Mouse (Mus musculus): ENCODE measurements around the gene Slc16a9.
"Not testable (repeated sequence)": the region's sequence is repeated elsewhere in the genome, so short reads cannot be mapped to it uniquely, and the experiment has no call there.

Slc16a9 gene

DNA sequence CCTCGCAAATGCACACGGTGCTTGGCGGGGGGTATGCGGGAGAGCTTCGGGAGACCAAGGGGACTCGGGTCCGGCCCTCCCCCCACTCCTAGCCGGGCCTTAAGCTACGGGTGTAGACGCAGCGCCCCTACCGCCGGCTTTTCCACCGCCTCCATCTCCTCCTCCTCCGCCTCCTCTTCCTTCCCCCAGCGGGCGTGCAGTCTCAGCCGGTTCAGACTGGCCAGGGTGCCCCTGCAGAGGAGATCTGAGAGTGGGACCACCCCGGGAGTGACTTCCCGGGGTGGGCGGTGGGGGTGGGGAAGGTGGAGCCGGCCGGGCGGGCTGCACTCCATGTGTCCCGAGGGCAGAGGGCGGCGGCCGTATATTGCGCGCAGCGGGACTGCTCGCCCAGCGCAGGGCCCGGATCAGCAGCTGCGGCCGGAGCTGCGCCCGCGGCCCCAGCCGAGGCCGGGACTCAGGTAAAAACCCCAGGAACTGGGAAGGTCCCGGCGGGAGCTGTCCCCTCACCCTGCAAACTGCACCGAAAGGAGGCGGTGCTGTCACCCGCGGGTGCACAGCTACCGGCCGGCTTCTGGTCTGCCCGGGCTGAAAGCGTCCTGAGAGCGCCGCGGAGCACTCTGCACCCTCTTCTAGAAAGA is at the start of gene Slc16a9:
Gene Slc16a9, plus strand, starts transcription at position 180 of the 638 bp plus-strand sequence.
- DNase-seq (ENCODE audit: low read depth, low spot score): no peak

DNA sequence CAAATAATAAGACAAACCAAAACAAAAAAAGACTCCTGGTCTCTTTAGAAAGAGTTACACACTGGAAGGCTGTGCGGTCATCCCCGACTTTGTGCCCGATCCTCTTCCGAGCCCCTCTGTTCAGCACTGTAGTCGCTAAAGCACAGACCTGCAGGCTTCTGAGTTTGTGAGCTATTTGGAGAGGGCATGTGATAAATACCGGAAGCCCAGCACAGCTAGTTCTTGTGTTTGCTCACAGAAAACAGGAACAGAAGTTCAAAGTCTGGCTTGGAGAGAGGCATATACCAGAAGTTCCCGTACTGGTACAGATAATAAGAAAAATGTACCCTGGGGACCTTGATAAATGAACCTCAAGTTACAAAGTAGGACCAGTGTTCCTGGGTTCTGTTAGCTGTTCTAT is 49.6 kb upstream of the Slc16a9 start:
- DNase-seq (ENCODE audit: low read depth, low spot score): no peak

DNA sequence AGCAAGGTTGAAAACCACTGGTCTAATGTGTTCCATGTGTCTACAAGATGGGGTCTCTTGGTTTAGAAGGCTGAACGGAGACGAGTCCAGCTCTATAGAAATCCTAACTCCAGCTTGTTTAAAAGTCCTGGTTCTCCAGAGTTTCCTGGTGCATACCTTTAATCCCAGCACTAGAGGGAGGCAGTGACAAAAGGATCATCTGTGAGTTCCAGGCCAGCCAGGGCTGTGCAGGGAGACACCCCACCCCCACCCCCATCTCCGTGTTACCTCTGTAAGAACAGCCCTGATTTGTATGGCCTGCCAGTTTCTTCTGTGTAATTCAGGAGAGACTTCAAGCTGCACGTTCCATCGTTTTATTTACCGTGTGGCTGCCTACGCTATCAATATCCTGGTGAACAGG is 49.1 kb upstream of the Slc16a9 start:
- no peak for DNase-seq (ENCODE audit: low read depth, low spot score)

DNA sequence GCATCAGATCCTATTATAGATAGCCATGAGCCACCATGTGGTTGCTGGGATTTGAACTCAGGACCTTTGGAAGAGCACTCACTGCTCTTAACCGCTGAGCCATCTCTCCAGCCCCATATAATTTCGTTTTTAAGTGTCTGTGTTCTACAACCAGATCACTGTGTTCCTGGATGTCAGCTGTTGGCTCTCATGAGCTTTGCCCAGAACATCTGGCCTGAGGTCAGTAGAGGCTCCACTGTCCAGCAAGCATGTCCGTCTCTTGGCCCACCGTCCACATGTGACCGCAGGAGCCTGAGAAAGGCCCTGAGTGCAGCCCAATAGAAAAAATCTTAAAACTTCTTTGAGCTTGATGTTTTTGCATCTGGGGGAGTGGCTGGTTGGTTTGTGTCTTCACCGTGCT is 48.2 kb upstream of the Slc16a9 start:
- no peak for DNase-seq (ENCODE audit: low read depth, low spot score)

DNA sequence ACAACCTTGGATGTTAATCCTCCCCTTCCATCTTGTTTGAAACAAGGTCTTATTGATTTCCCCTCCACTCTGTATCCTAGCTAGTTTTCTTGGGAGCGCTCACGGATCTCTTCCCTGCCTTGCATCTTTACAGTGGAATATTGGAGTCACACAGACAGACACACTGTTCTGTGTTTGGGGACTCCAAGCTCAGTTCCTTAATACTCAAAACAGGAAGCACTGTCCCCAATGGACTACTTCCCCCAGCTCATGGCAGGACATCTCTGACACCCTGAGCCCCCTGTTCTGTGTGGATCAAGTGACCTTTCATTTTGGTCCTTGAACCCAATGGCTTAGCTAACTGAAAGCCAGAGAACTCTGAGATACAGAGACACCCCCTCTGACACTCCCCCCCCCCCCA is 47.3 kb upstream of the Slc16a9 start:
- DNase-seq (ENCODE audit: low read depth, low spot score): no peak

DNA sequence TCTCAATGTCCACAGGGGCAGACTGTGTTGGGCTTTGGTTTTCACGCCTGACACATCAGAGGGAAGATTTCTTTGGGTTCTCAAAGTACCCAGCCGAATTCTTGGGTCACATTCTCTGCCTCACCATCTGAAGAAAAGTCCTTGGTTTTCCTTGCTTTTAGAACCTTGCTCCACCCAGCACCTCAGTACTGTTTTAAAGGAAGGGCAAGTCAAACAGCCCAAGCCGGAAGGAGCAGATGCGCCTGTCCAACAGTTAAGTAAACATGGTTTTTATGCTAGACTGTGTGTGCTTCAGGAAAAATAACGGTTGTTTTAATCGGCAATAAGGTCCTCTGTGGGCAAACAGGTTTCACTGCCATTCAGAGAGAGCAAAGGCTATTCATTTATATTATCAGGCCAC is 46.9 kb upstream of the Slc16a9 start:
- no peak for DNase-seq (ENCODE audit: low read depth, low spot score)

DNA sequence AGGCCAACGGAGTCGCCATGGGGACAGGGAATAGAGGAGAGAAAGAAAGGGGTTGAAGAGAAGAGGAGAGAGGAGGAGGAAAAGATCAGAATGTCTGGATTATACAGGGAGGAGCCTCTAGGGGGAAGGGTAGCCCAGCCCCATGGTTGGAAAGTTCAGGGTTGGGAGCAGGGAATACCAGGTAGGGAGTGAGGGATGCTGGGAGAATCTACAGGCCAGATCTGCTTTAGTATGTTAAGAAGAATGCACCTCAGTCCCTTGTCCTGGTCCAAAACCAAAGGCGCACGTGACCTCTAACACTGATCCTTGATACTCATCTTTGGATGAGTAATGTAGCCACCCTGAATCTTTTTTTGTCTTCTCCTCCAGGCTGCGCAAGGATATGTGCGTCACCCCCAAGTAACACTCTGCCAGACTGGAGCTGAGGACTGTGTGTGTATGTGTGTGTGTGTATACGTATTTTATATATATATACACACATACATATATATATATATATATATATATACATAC is 45.9 kb upstream of the Slc16a9 start:
- DNase-seq (ENCODE audit: low read depth, low spot score): no peak

DNA sequence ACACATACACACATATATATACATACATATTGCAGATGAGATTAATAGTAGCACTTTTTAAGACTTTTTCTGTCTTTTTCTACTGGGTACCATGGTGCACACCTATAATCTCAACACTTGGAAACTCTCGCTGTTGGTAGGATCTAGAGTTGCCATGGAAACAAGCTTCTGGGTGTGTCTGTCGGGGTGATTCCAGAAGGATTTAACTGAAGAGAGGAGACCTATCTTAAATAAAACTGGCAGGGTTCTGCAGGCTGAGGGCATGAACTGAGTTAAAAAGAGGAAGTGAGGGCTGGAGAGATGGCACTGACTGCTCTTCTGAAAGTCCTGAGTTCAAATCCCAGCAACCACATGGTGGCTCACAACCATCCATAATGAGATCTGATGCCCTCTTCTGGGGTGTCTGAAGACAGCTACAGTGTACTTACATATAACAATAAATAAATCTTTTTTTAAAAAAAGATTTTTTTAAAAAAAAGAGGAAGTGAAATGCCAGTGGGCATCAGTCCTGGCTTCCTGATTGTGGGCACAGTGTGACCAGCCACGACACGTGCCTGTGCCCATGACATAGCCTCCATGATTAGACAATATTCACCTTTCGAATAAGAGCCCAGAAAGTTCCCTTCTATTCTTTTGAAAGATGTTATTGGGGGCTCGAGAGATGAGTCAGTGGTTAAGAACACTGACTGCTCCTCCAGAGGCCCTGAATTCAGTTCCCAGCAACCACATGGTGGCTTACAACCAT is 45.3 kb upstream of the Slc16a9 start:
- no peak for DNase-seq (ENCODE audit: low read depth, low spot score)

DNA sequence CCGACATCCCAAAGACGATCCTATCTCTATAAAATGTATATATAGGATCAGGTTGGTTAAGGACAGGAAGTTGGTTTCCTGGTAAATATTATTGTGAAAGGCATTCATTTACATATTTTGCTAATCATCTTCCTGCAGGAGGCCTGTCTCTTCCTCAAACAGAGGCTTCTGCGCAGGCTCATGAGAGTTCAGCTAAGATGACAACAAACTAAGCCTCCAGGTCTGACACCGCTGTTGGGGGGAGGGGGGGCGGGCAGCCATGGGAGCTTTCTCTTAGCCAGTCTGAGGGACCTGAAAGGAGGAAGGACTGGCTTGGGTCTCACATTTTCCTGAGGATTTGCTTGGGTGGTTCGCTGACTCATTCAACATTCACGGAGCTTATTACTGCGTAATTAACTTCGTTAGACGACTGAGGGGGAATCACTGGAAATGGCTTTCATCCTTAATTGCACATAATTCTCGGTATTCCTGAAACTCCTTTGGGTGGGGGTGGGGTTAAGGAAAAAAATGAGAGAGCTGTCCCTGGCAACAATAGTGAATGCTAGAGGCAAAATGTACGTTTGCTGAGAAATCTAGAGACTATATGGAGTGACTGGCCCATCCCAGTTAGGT is 43.9 kb upstream of the Slc16a9 start:
- DNase-seq (ENCODE audit: low read depth, low spot score): no peak

DNA sequence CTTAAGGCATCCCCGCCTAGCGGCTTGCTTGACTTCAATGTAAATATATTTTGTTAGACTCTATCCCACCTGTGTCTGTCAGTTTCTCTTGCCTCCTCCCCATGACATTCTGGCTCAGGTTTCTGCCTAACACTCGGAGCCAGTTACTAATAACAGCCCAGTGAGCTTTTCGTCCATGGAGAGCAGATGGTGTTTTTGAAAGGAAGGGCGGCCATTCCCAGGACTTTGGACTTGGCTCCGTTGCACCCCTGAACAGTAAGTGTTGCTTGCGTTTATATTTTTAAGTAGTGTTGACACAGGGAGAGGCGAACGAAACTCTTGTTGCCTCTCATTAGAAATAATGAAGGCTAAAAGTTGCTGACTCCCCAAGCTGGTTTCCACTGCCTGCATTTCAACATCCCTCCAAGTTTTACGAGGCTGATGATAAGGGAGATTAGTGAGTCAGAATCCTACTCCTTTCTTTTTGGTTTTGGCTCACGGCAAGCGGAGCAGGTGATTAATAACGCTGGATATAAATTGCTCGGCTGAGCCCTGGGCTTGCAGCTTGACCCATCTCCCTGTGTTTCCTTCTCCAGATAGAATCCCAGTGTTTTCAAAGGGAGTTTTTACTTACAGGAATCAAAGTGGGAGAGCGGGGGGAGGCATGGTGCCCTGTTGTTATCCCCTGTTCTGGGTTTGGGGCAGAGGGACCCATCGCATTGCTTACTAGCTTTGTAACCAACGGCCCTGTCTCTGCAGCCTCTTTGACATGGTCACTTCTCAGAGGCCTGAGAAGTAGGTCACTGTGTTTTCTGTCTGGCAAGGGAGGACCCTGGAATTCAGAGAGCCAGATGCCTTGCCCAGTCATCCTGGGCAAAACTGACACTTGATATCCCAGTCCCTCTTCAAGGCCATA is 40.1 kb upstream of the Slc16a9 start, which contains the start of gene Mrln:
Gene Mrln, plus strand, starts transcription at position 160 of the 895 bp plus-strand sequence.
- DNase-seq (ENCODE audit: low read depth, low spot score): no peak

DNA sequence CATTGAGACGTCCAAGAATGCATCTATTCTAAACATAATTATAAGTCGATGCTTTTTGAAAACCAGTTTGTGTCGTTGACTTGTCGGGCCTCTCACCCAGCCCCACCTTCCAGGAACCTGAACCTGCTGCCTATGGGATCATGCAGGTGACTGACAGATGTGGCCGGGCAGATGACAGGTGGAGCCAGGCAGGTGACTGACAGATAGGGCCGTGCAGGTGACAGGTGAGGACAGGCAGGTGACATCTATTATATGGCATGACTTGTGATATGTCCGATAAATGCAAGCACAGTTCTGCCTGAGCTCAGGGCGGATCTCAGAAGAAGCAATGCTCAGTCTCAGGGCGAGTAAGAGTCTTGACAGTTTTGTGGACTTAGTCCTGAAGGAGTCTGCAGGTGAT is 33.6 kb upstream of the Slc16a9 start:
- no peak for DNase-seq (ENCODE audit: low read depth, low spot score)

DNA sequence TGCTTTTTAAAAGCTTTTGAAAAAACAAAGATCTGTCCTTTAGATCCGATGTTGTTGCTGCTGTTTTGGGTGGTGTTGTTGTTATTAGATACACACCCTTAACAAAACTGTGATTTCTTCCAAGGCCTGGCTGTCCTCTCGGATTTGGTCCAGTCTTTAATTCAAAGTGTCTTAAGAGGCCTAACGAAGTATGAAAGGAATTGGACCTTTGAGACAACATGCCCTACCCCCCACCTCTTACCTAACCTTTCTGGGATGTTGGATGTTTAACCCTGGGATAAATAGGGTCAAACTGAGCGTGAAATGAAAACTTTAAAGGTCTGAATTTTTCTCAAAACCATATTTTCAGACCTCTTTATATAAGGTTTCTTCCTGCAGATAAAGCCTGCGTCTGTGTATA is 23.9 kb upstream of the Slc16a9 start:
- no peak for DNase-seq (ENCODE audit: low read depth, low spot score)

DNA sequence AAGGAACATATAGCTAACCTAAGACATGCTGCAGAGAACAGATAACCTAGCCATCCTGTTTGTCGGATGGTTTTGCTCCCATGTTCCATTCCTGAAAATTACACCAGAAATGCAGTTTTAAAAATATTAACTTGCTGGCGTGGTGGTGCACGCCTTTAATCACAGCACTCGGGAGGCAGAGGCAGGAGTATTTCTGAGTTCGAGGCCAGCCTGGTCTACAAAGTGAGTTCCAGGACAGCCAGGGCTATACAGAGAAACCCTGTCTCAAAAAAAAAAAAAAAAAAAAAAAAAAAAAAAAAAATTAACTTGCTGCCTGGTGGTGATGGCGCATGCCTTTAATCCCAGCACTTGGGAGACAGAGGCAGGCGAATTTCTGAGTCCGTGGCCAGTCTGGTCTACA is 22.7 kb upstream of the Slc16a9 start:
- DNase-seq (ENCODE audit: low read depth, low spot score): not testable (repeated sequence)

DNA sequence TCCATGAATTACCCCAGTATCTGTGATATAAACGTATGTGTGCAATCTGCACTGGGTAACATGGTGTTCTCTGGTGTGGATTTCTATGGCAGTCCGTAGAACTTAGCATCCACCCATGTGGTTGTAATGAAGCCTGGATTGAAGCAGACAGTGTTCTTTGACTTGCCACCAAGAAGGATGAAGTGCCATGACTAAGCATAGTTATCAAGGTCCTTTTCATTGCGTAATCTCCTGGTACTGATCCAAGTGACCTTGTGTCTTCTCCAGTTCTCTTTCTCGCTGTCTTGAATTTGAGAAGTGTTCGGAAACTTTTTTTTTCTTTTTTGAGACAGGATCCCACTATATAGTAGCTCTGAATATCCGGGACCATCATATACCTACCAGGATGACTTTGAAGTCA is 20.3 kb upstream of the Slc16a9 start:
- no peak for DNase-seq (ENCODE audit: low read depth, low spot score)

DNA sequence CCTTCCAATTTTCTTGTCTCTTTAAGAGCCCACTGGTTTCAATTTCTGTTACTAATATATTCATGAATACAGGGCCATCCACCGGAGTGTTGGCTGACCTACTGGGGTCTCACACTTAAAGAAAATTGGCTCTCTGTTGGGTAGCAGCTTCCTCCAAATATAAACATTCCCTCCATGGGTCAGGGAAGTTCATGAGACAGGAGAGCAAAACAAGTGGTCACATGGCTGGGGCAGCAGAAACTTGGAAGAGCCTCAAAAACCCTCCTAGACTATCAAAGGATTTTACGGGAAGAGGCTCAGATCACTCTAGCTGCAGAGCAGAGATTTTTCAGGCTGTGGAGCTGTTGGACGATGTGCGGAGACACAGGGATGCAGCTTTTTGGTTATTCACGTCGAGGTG is 19.1 kb upstream of the Slc16a9 start:
- DNase-seq (ENCODE audit: low read depth, low spot score): no peak

DNA sequence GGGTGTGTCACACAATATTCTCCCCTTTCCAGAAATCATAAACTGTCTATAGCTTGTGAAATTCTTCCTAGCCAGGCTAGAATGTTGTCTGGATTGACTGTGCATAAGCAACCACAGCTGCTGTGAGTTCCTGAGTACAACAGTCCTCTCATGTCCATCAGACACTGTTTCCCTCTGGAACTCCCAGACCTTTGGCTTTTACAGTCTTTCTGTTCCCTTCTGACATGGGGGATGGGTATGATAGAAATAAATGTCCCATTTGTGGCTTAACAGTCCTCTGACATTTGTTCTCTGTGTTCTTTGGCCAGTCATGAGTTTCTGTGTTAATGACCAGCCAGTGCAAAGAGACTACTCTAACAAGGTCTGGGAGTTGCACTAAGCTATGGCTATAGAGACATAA is 18.3 kb upstream of the Slc16a9 start:
- no peak for DNase-seq (ENCODE audit: low read depth, low spot score)

DNA sequence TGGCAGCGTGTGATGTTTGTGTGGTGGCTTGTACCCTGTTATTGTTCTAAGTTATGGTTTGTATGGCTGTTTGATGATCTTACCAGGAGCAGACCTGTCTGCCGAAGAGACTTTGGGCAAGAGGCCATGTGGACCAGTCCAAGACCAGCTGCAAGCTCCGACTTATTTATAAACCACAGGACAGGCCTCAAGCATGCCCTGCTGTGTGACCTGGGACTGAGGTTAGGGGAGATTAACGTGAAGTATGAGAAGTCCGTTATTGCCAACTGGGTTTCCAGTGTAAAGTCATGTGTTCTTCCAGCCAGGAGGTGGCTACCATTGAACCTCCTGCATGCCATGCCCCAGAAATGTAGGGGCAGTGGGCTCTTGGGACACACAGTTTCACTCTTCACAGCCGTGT is 14.5 kb upstream of the Slc16a9 start:
- no peak for DNase-seq (ENCODE audit: low read depth, low spot score)

DNA sequence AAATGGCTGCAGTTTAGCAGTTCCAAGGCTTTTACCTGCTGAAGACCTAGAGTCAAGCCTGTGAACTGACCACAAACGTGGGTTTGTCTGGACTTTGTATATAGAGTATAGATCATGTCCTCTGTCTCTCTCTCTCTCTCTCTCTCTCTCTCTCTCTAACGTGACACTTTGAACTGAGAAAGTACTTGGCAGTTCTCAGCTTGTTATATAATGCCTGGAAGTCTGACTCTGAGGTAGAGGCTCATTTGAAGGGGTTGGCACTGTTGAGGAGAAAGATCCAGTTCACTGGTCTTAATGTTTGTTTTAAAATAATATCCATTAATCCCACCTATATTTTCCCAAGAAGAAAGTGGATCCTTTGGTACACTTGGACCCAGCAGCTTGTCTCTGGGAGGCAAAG is 7.0 kb upstream of the Slc16a9 start:
- no peak for DNase-seq (ENCODE audit: low read depth, low spot score)

DNA sequence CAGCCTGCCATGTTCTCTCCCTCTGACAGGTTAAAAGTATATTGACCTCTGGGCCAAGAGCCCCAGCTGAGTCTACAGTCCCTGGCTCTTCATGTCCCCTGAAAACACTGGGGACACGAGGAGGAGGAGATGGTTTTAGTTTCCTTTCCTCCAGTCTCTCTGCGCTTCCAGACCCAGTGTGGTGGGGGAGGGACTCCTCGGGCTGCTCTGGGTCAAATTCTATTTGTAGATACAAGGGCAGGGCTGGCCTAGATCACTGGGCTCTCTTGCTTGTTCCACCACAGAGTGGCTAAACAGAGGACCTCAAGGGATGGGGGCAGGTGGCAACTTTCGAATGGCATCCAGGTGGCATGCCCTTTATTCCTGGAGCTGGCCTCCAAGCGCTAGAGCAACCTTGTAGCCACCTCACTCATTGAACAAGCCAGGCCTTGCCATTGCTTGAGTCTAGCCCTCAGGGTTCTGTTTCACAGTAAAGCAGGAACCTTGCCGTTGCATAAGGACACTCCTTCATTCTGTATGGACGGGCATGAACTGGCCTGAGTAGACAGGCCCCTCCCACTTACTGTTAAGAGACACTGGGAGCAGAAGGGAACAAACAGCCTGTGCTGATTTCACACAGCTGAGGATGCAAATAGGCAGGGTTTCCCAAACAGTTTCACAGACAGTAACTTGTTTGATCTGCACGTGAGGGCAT is 2.0 kb upstream of the Slc16a9 start:
- no peak for DNase-seq (ENCODE audit: low read depth, low spot score)

DNA sequence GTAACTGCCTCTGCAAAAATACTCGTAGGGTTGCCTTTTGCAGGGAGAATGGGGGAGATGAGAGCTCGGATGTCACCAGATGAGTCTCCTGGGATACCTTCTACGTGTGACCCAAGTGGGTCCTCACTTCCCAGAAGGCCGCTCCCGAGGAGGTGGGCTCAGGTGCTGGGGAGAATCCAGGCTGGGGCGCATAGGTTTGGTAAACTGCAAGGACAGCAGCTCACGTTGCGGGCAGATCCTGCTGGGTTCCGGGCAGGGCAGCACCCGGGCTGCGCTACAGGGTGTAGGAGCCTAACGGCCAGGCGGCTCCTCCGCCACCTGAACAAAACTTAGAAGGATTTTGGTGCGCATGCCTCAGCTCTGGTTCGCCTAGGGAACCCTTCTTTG is 652 bp downstream of the Slc16a9 start:
- no peak for DNase-seq (ENCODE audit: low read depth, low spot score)

DNA sequence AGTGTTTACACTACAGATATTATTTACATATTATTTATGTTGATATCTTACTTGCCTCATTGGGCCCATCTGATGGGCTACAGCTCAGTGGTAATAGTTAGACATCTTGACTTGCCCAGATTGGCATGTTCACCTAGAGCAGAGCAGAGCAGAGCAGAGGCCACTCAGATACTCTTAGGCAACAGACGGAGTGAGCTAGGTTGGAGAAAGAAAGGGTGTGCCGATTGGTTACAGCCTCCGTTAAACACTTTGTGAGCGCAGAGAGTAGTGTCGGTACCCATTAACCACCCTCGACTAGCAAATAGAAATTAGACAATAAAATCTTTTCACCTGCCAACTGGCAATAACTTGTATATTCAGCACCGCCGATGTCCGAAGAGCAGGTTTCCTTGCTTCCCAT is 1.2 kb downstream of the Slc16a9 start:
- no peak for DNase-seq (ENCODE audit: low read depth, low spot score)
